Mouse (Mus musculus) kidney, adult 2 months (tissue): ENCODE data around the gene Sox12. TPM values are rescaled to one million over a fixed set of nuclear protein-coding genes. Genes with fewer than 3 reads are reported as not detected.

Experiments
- DNase-seq: peaks from one replicate; pipeline ENCODE4 v3.0.0; 2021
- H3K27ac ChIP-seq: fragments of 200-500 bp; 2 replicates; pipeline ENCODE4 v1.5.1; 2012; ENCODE audit warnings: low read depth, low read length, control low read depth, inconsistent platforms; ENCODE audit not compliant: insufficient read depth
- H3K27me3 ChIP-seq: fragments of 200-500 bp; replicated peaks from 2 replicates; pipeline ENCODE4 v1.6.1; 2012; ENCODE audit warnings: mild to moderate bottlenecking, moderate library complexity, low read length, inconsistent platforms; ENCODE audit not compliant: control insufficient read depth, insufficient read depth
- H3K36me3 ChIP-seq: fragments of 200-500 bp; 2 replicates; pipeline ENCODE4 v1.6.1; 2012; ENCODE audit warnings: mild to moderate bottlenecking, moderate library complexity, low read length, inconsistent platforms; ENCODE audit not compliant: control insufficient read depth, insufficient read depth
- H3K4me1 ChIP-seq: fragments of 200-500 bp; 2 replicates; pipeline ENCODE4 v1.6.1; 2011; ENCODE audit warnings: low read length; ENCODE audit not compliant: control insufficient read depth, insufficient read depth
- H3K4me3 ChIP-seq: fragments of 200-500 bp; 2 replicates; pipeline ENCODE4 v1.5.1; 2011; ENCODE audit warnings: mild to moderate bottlenecking, low read depth, low read length, control low read depth; ENCODE audit not compliant: insufficient read depth
- CTCF ChIP-seq: fragments of 200-500 bp; conservative IDR thresholded peaks from 2 replicates; pipeline ENCODE4 v1.5.1; 2011; ENCODE audit warnings: low read depth, mild to moderate bottlenecking, control low read depth, low read length, moderate library complexity, mixed read lengths; ENCODE audit not compliant: insufficient read depth, insufficient read length
- POLR2A ChIP-seq: fragments of 200-500 bp; IDR thresholded peaks from one replicate; pipeline ENCODE4 v1.6.1; 2011; ENCODE audit warnings: low read depth, low read length, control low read depth
- whole genome bisulfite sequencing: fragments of 180-500 bp; shearing (Covaris S2); methylation state at CpG from one replicate; pipeline ENCODE4 v1.1.7; 2018; 5-methylcytosine and 5-hydroxymethylcytosine counted together
- polyA plus RNA-seq: library from polyadenylated mRNA; depleted of rRNA; stranded (reverse); fragments of >200 nt; gene quantifications from 2 replicates; pipeline ENCODE4 v1.2.3, GENCODE M21; 2012

The Sox12 gene
- polyA plus RNA-seq, 1 experiment: 9.1 TPM

GRCm38 (mm10) chr2:152392786-152393185 is 5.1 kb downstream of the Sox12 start:
- 12% methylated on average over 3 of the region's 3 CpGs for WGBS
- Histone ChIP-seq H3K27me3 (no peaks in the 10 kb centered on the region), H3K27ac (no peak overlapping the region), H3K4me3 (no peak overlapping the region), H3K36me3 (no peaks in the 10 kb centered on the region), H3K4me1 (no peaks in the 10 kb centered on the region; the same call in 1 of the 2 replicates)
- DNase-seq: peak; percentile 75
- TF ChIP-seq POLR2A (no peak), CTCF (peak; percentile 87)

GRCm38 (mm10) chr2:152384191-152384590 is 13.7 kb downstream of the Sox12 start:
- 94% methylated on average over 4 of the region's 4 CpGs for WGBS
- H3K4me3 ChIP-seq: no peak overlapping the region
- no peak for DNase-seq
- no peaks in the 10 kb centered on the region for H3K27me3 ChIP-seq
- H3K36me3 ChIP-seq: no peaks in the 10 kb centered on the region
- H3K27ac ChIP-seq: no peak overlapping the region
- no peaks in the 10 kb centered on the region for H3K4me1 ChIP-seq
- no peak for TF ChIP-seq CTCF
- no peak for TF ChIP-seq POLR2A

- Histone ChIP-seq H3K36me3 (no peaks in the 10 kb centered on the region), H3K27ac (no peak within 1 kb of the TSS), H3K4me3 (no peak within 1 kb of the TSS), H3K4me1 (no peaks in the 10 kb centered on the region), H3K27me3 (no peaks in the 10 kb centered on the region)
- no peak for DNase-seq
- TF ChIP-seq CTCF: no peak
- TF ChIP-seq POLR2A: no peak
- WGBS: 7% methylated on average over 16 of the region's 16 CpGs
Measured at GRCm38 (mm10) chr2:152376345-152376741, 21.5 kb downstream of the Sox12 start, which contains the start of gene Nrsn2. Gene Nrsn2, minus strand, starts transcription at chr2:152376638.

GRCm38 (mm10) chr2:152375652-152376344 is 22.1 kb downstream of the Sox12 start:
- no peaks in the 10 kb centered on the region for H3K36me3 ChIP-seq
- H3K27ac ChIP-seq: no peak overlapping the region
- no peak overlapping the region for H3K4me3 ChIP-seq
- TF ChIP-seq CTCF (no peak), POLR2A (no peak)
- DNase-seq: no peak
- H3K27me3 ChIP-seq: no peaks in the 10 kb centered on the region
- no peaks in the 10 kb centered on the region for H3K4me1 ChIP-seq
- 18% methylated on average over 21 of the region's 21 CpGs for WGBS

- no peaks in the 10 kb centered on the region for H3K36me3 ChIP-seq
- H3K27me3 ChIP-seq: no peaks in the 10 kb centered on the region
- no peak for DNase-seq
- H3K27ac ChIP-seq: no peak overlapping the region
- 79% methylated on average over 9 of the region's 9 CpGs for WGBS
- H3K4me1 ChIP-seq: no peaks in the 10 kb centered on the region
- no peak overlapping the region for H3K4me3 ChIP-seq
- TF ChIP-seq CTCF: no peak
- no peak for TF ChIP-seq POLR2A
Measured at GRCm38 (mm10) chr2:152373547-152373946, 24.3 kb downstream of the Sox12 start.

GRCm38 (mm10) chr2:152372661-152373060 is 25.2 kb downstream of the Sox12 start:
- TF ChIP-seq POLR2A (no peak), CTCF (no peak)
- Histone ChIP-seq H3K27me3 (no peaks in the 10 kb centered on the region), H3K36me3 (no peaks in the 10 kb centered on the region), H3K4me3 (no peak overlapping the region), H3K4me1 (no peaks in the 10 kb centered on the region), H3K27ac (no peak overlapping the region)
- WGBS: 60% methylated on average over 4 of the region's 4 CpGs
- no peak for DNase-seq

GRCm38 (mm10) chr2:152372104-152372503 is 25.8 kb downstream of the Sox12 start:
- Histone ChIP-seq H3K4me1 (no peaks in the 10 kb centered on the region), H3K36me3 (no peaks in the 10 kb centered on the region), H3K4me3 (no peak overlapping the region), H3K27ac (no peak overlapping the region), H3K27me3 (no peaks in the 10 kb centered on the region)
- no peak for TF ChIP-seq CTCF
- TF ChIP-seq POLR2A: no peak
- 76% methylated on average over 7 of the region's 7 CpGs for WGBS
- no peak for DNase-seq
